Mouse (Mus musculus): Measurements from ENCODE around the gene Prrc2b.

The Prrc2b gene

GRCm38 (mm10) chr2:32189060-32189681 is 38.3 kb downstream of the Prrc2b start:
- DNase-seq, result no peak

- no peak for DNase-seq
These were observed 39.7 kb downstream of the Prrc2b start for GRCm38 (mm10) chr2:32190620-32191019.

- DNase-seq, result peak; percentile 82
These were observed 41.1 kb downstream of the Prrc2b start for GRCm38 (mm10) chr2:32191872-32192507.

- no peak for DNase-seq
These were observed 48.1 kb downstream of the Prrc2b start for GRCm38 (mm10) chr2:32198977-32199376.

GRCm38 (mm10) chr2:32200033-32200432 is 49.2 kb downstream of the Prrc2b start:
- DNase-seq, result peak; percentile 76

GRCm38 (mm10) chr2:32200712-32201111 is 49.8 kb downstream of the Prrc2b start:
- peak; percentile 71 for DNase-seq

GRCm38 (mm10) chr2:32201527-32201926 is 50.6 kb downstream of the Prrc2b start:
- peak; percentile 81 for DNase-seq

GRCm38 (mm10) chr2:32203853-32204252 is 53.0 kb downstream of the Prrc2b start:
- DNase-seq, result no peak

- DNase-seq, result no peak
These were observed 56.8 kb downstream of the Prrc2b start for GRCm38 (mm10) chr2:32207682-32208081.

- DNase-seq, result peak; percentile 79
These were observed 60.8 kb downstream of the Prrc2b start for GRCm38 (mm10) chr2:32211689-32212088.

GRCm38 (mm10) chr2:32213000-32213399 is 62.1 kb downstream of the Prrc2b start:
- no peak for DNase-seq

- DNase-seq, result no peak
These were observed 64.7 kb downstream of the Prrc2b start for GRCm38 (mm10) chr2:32215576-32215975.

- no peak for DNase-seq
These were observed 65.6 kb downstream of the Prrc2b start for GRCm38 (mm10) chr2:32216506-32216905.

GRCm38 (mm10) chr2:32217656-32218055 is 66.8 kb downstream of the Prrc2b start:
- no peak for DNase-seq

GRCm38 (mm10) chr2:32218113-32218512 is 67.2 kb downstream of the Prrc2b start:
- no peak for DNase-seq

GRCm38 (mm10) chr2:32218541-32219334 is 67.9 kb downstream of the Prrc2b start:
- DNase-seq, result no peak

- no peak for DNase-seq
These were observed 68.6 kb downstream of the Prrc2b start for GRCm38 (mm10) chr2:32219501-32219900.

GRCm38 (mm10) chr2:32220021-32220420 is 69.1 kb downstream of the Prrc2b start:
- DNase-seq, result no peak

- DNase-seq, result no peak
These were observed 70.1 kb downstream of the Prrc2b start for GRCm38 (mm10) chr2:32220969-32221368.

- DNase-seq, result no peak
These were observed 70.7 kb downstream of the Prrc2b start for GRCm38 (mm10) chr2:32221577-32221976.

GRCm38 (mm10) chr2:32222057-32222456 is 71.2 kb downstream of the Prrc2b start:
- no peak for DNase-seq

- DNase-seq, result no peak
These were observed 84.6 kb downstream of the Prrc2b start for GRCm38 (mm10) chr2:32235433-32235832.

- peak; percentile 91 for DNase-seq
These were observed 85.2 kb downstream of the Prrc2b start, which contains the start of gene Pomt1 for GRCm38 (mm10) chr2:32235886-32236759. TSS of gene Pomt1 (plus strand) at chr2:32236590.

Data from cerebellum, adult 9-10 months (tissue).